Mouse (Mus musculus) ES-E14 (cell line): ENCODE data around the gene Lhfpl3. TPM values are rescaled to one million over a fixed set of nuclear protein-coding genes. Genes with fewer than 3 reads are reported as not detected.
A peak's percentile ranks its signal among the peaks of the same experiment; 100 is the strongest.

ENCODE experiments used
- DNase-seq: peaks from one replicate; pipeline ENCODE4 v3.0.0-alpha.2; 2013; ENCODE audit warnings: low read depth, low spot score
- H3K27ac ChIP-seq: 2 replicates; pipeline ENCODE4 v1.5.1; 2012; ENCODE audit warnings: low read depth, mild to moderate bottlenecking, low read length, moderate library complexity, mixed read lengths; ENCODE audit not compliant: poor library complexity, insufficient read depth, severe bottlenecking
- H3K36me3 ChIP-seq: 2 replicates; pipeline ENCODE4 v1.6.1; 2012; ENCODE audit warnings: mild to moderate bottlenecking, low read length, moderate library complexity, mixed read lengths; ENCODE audit not compliant: control insufficient read depth, poor library complexity, insufficient read depth, severe bottlenecking
- H3K4me1 ChIP-seq, 2 experiments: fragments of 150-350 bp in 1 of 2; sonication (generic) in 1 of 2; 2 replicates each; pipeline ENCODE4 v1.6.1; 2012; ENCODE audit warnings: low read length in 2 of 2, mild to moderate bottlenecking in 1 of 2, mixed read lengths in 1 of 2; ENCODE audit not compliant: control insufficient read depth in 2 of 2, insufficient read depth in 2 of 2, poor library complexity in 1 of 2
- H3K4me3 ChIP-seq, 2 experiments: fragments of 150-350 bp in 1 of 2; sonication (generic) in 1 of 2; 2 replicates each; pipeline ENCODE4 v1.5.1; 2012; ENCODE audit warnings: low read length in 2 of 2, low read depth in 1 of 2, mild to moderate bottlenecking in 1 of 2, mixed read lengths in 1 of 2; ENCODE audit not compliant: insufficient read depth in 1 of 2, poor library complexity in 1 of 2, severe bottlenecking in 1 of 2
- H3K9ac ChIP-seq: 2 replicates; pipeline ENCODE4 v1.6.1; 2012; ENCODE audit warnings: low read depth, mild to moderate bottlenecking, low read length, mixed read lengths; ENCODE audit not compliant: poor library complexity, insufficient read depth, severe bottlenecking
- H3K9me3 ChIP-seq: fragments of 150-350 bp; sonication (generic); 2 replicates; pipeline ENCODE4 v1.6.1; 2012; ENCODE audit warnings: low read depth, mild to moderate bottlenecking, low read length; ENCODE audit not compliant: control insufficient read depth, insufficient read depth
- CHD2 ChIP-seq: IDR thresholded peaks from 2 replicates; pipeline ENCODE4 v1.6.1; 2014; ENCODE audit warnings: mild to moderate bottlenecking, low read depth, low read length, inconsistent platforms
- HCFC1 ChIP-seq: IDR thresholded peaks from 2 replicates; pipeline ENCODE4 v1.6.1; 2012; ENCODE audit warnings: low read length, inconsistent platforms, borderline replicate concordance; ENCODE audit not compliant: insufficient read depth
- MAFK ChIP-seq: IDR thresholded peaks from 2 replicates; pipeline ENCODE4 v1.6.1; 2014; ENCODE audit warnings: mild to moderate bottlenecking, low read depth, low read length, inconsistent platforms; ENCODE audit not compliant: insufficient read depth
- ZC3H11A ChIP-seq: IDR thresholded peaks from 2 replicates; pipeline ENCODE4 v1.6.1; 2012; ENCODE audit warnings: low read depth, mild to moderate bottlenecking, inconsistent platforms, low read length, borderline replicate concordance
- ZNF384 ChIP-seq: IDR thresholded peaks from 2 replicates; pipeline ENCODE4 v1.6.1; 2012; ENCODE audit warnings: low read depth, low read length, inconsistent platforms
- in situ Hi-C, 2 experiments: fragments of 600-800 bp; cut with MboI; formaldehyde crosslinking; loops; one replicate each; pipeline ENCODE4 v1.15.1; 2025; ENCODE audit warnings: low sequenced_read_pairs in 2 of 2, inconsistent platforms in 1 of 2; ENCODE audit not compliant: unreplicated experiment in 2 of 2
- total RNA-seq: library from RNA; depleted of rRNA; stranded (reverse); fragments of 300-350 nt; gene quantifications from 2 replicates; pipeline ENCODE4 v1.2.3, GENCODE M21; 2012

Gene Lhfpl3
- total RNA-seq, 1 experiment = not detected

DNA sequence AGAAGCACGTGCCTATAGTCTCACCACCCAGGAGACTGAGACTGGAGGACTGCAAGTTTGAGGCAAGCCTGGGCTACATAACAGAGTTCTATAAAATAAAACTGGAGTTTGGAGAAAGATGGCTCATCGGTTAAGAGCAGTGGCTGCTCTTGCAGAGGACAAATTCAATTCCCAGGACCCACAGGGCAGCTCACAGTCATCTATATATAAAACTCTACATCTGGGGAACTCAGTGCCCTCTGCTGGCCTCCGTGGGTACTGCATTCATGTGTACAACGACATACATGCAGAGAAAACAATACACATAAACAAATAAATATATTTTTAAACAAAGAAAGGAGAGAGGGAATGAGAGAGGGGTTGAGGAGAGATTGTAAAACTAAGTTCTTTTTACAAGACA is 501.1 kb downstream of the Lhfpl3 start:
- TF ChIP-seq ZC3H11A (no peak), HCFC1 (no peak), ZNF384 (no peak), MAFK (no peak)
- Histone ChIP-seq H3K4me3 (no peak overlapping the region), H3K27ac (no peak overlapping the region), H3K4me1 (peaks cover 0 to 5% of the 10 kb centered on the region in 2 experiments; a peak in 2 of 4 replicates), H3K36me3 (no peaks in the 10 kb centered on the region), H3K9me3 (no peaks in the 10 kb centered on the region), H3K9ac (no peak overlapping the region)
- DNase-seq = peak; percentile 40
- in situ Hi-C loops = no loop called here

DNA sequence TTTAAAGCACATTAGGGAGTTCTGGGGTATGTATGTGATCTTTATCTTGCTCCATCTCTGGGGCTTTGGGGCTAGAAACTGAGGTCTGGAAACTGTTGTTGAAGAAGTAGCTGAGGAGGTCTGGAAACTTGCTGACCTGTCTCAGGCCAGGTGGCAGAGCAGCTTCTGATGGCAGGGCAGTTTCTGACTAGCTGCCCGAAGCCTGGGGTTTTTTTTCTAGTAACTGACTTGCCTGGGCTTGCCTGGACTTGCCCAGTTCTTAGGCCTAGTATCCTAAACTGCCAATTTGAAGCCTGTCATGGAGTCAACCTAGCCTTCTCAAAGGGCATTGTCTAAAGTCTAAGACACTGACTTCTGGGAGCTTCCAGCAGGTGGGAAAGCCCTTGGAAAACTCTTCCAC is 501.9 kb downstream of the Lhfpl3 start:
- H3K27ac ChIP-seq = no peak overlapping the region
- DNase-seq = no peak
- H3K36me3 ChIP-seq = no peaks in the 10 kb centered on the region
- no peaks in the 10 kb centered on the region for H3K9me3 ChIP-seq
- H3K4me3 ChIP-seq = no peak overlapping the region
- peaks cover 0 to 7% of the 10 kb centered on the region in 2 experiments; a peak in 2 of 4 replicates for H3K4me1 ChIP-seq
- H3K9ac ChIP-seq = no peak overlapping the region
- in situ Hi-C loops = no loop called here
- TF ChIP-seq CHD2 (no peak), MAFK (no peak), ZC3H11A (no peak), HCFC1 (no peak), ZNF384 (no peak)

DNA sequence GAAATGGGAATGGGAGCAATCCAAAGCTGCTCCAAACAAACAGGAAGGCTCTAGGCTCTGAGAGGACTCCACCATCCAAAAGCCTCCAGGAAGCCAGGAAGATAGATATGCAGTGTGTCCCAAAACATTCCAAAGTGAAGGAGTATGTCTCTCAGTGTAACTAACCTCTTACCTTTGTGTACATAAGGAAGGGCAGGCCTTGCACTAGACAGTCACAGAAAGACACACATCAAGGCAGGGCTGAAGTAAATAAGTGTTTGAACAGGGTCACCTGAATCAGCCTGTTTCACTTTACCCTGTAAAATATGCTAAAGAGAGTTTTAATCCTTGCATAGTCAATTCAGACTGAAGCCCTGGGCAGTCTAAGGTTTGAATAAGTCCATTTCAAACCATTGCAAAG is 502.4 kb downstream of the Lhfpl3 start:
- DNase-seq = no peak
- Histone ChIP-seq H3K4me1 (peaks cover 0 to 7% of the 10 kb centered on the region in 2 experiments; a peak in 2 of 4 replicates), H3K36me3 (no peaks in the 10 kb centered on the region), H3K9me3 (no peaks in the 10 kb centered on the region), H3K27ac (no peak overlapping the region), H3K4me3 (no peak overlapping the region), H3K9ac (no peak overlapping the region)
- in situ Hi-C loops = no loop called here
- TF ChIP-seq CHD2 = no peak
- no peak for TF ChIP-seq ZNF384
- TF ChIP-seq MAFK = no peak
- no peak for TF ChIP-seq HCFC1
- TF ChIP-seq ZC3H11A = no peak

DNA sequence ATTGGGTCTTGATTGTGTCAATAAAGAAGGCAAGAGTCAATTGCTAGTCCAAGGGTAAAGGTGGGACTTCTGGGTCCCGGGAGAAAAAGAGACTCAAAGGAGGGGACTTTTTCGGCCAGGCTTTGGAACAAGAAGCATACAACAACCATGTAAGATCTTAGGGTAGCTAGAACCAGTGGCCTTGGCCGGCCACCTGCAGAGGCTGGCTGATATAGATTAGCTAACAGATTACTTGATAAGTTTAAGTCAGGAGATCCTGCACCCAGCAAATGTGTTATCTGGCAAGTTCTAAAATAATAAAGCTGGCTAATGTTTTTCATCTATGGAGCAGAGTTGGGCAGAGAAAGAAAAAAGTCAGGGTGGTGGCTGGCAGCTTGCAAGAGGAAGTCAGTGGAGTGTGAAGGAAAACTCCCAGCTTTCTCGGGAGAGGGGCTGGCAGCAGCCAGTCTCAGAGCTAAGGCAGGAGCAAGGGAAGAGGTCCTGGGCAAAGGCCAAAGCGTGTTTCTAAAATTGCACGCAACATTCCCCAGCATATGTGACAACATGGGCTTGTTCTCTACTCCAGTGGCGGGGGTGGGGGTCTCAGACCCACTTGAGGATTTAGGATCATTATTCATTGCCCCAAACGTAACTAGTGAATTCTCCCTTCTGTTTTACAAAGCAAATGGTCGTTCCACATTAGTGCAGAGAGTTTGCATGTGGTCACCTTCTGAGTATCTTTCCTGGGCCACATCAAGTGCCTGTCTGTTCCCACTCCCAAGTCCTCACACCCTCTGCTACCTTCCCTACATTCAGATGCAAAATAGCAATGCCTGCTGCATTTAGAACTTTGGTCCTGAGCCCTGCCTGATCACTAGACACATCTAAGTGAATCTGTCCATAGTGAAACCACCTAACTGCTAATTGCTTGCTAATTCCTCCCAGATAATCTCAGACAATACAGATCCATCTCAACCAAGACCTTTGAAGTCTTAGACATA is 504.3 kb downstream of the Lhfpl3 start:
- peak; percentile 26 for DNase-seq
- in situ Hi-C loops = no loop called here
- Histone ChIP-seq H3K4me3 (no peak overlapping the region), H3K9me3 (no peaks in the 10 kb centered on the region), H3K9ac (no peak overlapping the region), H3K4me1 (peaks cover 0 to 7% of the 10 kb centered on the region in 2 experiments; a peak in 2 of 4 replicates), H3K36me3 (no peaks in the 10 kb centered on the region), H3K27ac (no peak overlapping the region)
- no peak for TF ChIP-seq ZNF384
- TF ChIP-seq MAFK = no peak
- TF ChIP-seq HCFC1 = no peak
- TF ChIP-seq ZC3H11A = no peak
- TF ChIP-seq CHD2 = no peak
